Mouse (Mus musculus) CD4-positive, CD25-positive, alpha-beta regulatory T cell, adult 2 months (primary cell): Measurements from ENCODE around the gene Ceacam20.
"Not testable (repeated sequence)": the region's sequence is repeated elsewhere in the genome, so short reads cannot be mapped to it uniquely, and the experiment has no call there.

Experiments used
- DNase-seq: peaks from one replicate; pipeline ENCODE4 v3.0.0-alpha.2; 2012; ENCODE audit warnings: low read depth, low spot score

Gene Ceacam20

GRCm38 (mm10) chr7:19948956-19949355 is 16.3 kb upstream of the Ceacam20 start:
- peak; percentile 82 for DNase-seq

- peak; percentile 84 for DNase-seq
Observed at GRCm38 (mm10) chr7:19949996-19950395, 15.2 kb upstream of the Ceacam20 start.

GRCm38 (mm10) chr7:19950589-19950988 is 14.6 kb upstream of the Ceacam20 start, which contains the start of gene Igsf23:
Gene Igsf23, minus strand, starts transcription at chr7:19950756.
- peak; percentile 62 for DNase-seq

- DNase-seq, result no peak
Observed at GRCm38 (mm10) chr7:19952320-19952986, 12.8 kb upstream of the Ceacam20 start.

- DNase-seq, result no peak
Observed at GRCm38 (mm10) chr7:19953054-19953453, 12.2 kb upstream of the Ceacam20 start.

- no peak for DNase-seq
Observed at GRCm38 (mm10) chr7:19955861-19956260, 9.4 kb upstream of the Ceacam20 start.

GRCm38 (mm10) chr7:19956341-19956781 is 8.9 kb upstream of the Ceacam20 start:
- DNase-seq, result peak; percentile 92

- DNase-seq, result no peak
Observed at GRCm38 (mm10) chr7:19962423-19962822, 2.8 kb upstream of the Ceacam20 start.

GRCm38 (mm10) chr7:19969106-19969505 is 3.9 kb downstream of the Ceacam20 start:
- DNase-seq, result no peak

GRCm38 (mm10) chr7:19969541-19970090 is 4.4 kb downstream of the Ceacam20 start:
- no peak for DNase-seq

- no peak for DNase-seq
Observed at GRCm38 (mm10) chr7:19970196-19970595, 5.0 kb downstream of the Ceacam20 start.

- no peak for DNase-seq
Observed at GRCm38 (mm10) chr7:19971516-19971915, 6.3 kb downstream of the Ceacam20 start.

- not testable (repeated sequence) for DNase-seq
Observed at GRCm38 (mm10) chr7:19991165-19991564, 26.0 kb downstream of the Ceacam20 start, which contains the start of gene Nlrp9b. Gene Nlrp9b, plus strand, starts transcription at chr7:19991465.

GRCm38 (mm10) chr7:19996721-19997120 is 31.5 kb downstream of the Ceacam20 start:
- not testable (repeated sequence) for DNase-seq

- no peak for DNase-seq
Observed at GRCm38 (mm10) chr7:20009987-20010386, 44.8 kb downstream of the Ceacam20 start.
